Mouse (Mus musculus) CD4-positive helper T cell, adult 2 months (primary cell): ENCODE data around the gene Fbxl5.

ENCODE experiments used
- DNase-seq: peaks from one replicate; pipeline ENCODE4 v3.0.0-alpha.2; 2012; ENCODE audit warnings: low read depth, missing footprints, low spot score

Gene Fbxl5

GRCm38 (mm10) chr5:43821538-43821937, at the start of gene Fbxl5:
Gene Fbxl5, minus strand, starts transcription at chr5:43821638.
- DNase-seq, result no peak

DNA sequence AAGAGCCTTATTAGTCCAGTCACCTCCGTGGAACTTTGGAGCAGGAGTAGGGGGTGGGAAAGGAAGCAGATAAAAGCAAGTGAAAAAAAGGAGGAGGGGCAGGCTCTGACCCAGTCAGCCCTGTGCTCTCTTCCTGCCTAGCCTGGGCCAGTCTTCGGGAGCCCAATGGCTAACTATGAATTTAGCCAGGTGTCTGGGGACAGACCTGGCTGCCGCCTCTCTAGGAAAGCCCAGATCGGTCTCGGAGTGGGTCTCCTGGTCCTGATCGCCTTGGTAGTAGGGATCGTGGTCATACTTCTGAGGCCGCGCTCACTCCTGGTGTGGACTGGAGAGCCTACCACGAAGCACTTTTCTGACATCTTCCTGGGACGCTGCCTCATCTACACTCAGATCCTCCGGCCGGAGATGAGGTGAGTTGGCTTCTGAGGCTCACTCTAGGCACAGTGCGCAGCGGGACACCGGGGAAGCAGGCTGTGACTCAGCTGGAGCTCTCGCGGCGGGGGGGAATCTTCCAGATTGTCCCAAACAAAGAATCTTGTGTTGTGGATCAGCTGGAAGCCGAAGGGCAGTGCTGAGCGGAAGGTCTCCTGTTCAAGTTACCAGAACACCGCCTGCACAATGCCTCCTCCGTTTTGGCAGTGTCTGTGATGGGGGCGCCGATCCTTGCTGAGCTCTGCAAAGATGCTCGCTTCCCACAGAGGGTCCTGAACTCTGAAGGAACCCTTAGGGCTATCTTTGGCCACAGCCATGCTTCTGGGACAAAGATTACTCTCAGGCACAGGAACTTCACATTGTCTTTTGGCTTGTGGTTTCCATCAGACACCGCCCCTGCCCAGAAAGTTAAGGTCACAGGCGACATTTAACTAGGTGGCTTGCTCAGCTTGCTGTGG, 47.5 kb upstream of the Fbxl5 start:
- DNase-seq, result peak; percentile 11

- no peak for DNase-seq
Measured at GRCm38 (mm10) chr5:43868253-43868652, 46.8 kb upstream of the Fbxl5 start, which contains the start of gene Cd38. Gene Cd38, plus strand, starts transcription at chr5:43868553.

- no peak for DNase-seq
Measured at GRCm38 (mm10) chr5:43865316-43865715, 43.9 kb upstream of the Fbxl5 start.

DNA sequence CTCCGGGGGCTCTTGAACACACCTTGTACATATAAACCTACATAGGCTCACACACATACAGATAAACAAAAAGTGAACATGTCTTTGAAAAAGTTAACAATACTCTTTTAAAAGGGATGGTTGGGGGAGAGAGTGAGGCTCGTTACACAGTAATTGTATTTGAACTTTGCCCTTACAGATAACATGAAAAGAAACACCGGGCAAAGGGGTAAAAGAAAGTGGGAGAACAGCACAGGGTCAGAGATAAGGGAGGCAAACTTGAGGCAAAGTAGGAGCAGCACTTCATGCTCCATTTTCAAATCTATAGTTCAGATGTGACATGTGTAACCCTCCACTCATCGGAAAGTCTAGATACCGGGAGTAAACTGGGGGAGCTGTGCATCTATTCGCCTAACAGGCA, 42.2 kb upstream of the Fbxl5 start:
- no peak for DNase-seq

- DNase-seq, result no peak
Measured at GRCm38 (mm10) chr5:43860670-43861431, 39.4 kb upstream of the Fbxl5 start.

DNA sequence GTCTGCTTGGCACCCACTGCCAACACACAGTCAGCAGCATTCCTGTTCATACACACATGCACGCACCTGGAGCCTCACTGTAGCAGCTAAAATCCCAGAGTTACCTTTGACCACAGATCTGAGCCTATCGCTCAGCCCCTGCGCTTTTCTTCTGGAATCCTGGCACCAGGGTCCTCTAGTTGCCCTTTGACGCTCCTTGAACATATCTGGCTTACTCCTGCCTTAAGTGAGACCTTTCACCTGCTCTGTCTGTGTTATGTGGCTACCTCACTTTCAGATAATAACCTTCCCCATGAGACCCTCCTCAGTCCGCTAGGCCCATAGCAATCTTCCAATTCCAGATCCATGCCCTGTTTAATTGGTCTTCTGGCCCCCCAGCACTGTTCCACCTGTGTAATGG, 38.7 kb upstream of the Fbxl5 start:
- no peak for DNase-seq

GRCm38 (mm10) chr5:43859663-43860062, 38.2 kb upstream of the Fbxl5 start:
- DNase-seq, result no peak

DNA sequence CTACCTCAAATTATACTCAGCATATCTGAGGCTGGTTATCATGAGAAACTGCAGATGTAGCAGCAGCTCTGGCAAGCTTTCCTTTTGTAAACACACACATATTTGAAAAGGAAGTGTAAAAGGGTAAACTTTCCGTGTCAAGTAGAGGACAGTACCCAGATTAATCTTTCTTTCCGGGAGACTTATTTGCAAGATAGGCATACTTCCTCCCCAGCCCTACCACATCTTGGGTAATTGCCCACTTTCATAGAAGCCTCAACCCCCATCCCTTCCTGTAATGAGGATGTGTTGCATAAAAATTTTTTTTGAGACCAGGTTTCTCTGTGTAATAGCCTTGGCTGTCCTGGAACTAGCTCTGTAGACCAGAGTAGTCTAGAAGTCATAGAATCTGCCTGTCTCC, 34.3 kb upstream of the Fbxl5 start:
- peak; percentile 9 for DNase-seq

DNA sequence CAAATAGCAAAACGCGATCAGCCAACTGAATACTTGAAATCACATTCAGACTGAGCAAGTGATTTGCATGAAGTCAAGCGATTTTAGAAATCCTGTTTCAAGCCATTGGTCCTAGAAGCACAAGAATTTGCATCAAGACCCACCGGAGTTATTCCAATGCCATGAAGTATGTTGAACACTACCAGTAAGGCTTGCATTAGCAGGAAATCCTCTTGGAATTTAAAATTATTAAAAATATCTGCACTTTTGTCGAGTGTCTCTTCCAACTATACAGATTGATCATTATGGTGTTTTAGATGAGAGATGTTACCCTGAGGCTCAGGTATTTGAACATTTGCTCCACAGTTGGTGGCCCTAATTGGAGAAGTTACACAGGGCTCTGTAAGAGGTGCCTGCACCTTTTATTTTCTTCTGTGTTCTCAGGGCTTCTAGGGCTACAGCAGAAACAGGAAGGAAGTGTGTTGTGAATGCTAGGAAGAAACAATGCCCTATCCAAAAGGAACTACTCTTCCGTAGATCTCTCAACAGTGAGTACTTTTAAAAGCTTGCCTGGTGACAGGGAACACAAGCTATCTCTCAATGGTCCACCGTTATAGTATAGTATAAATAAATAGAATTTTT, 32.5 kb upstream of the Fbxl5 start:
- no peak for DNase-seq

DNA sequence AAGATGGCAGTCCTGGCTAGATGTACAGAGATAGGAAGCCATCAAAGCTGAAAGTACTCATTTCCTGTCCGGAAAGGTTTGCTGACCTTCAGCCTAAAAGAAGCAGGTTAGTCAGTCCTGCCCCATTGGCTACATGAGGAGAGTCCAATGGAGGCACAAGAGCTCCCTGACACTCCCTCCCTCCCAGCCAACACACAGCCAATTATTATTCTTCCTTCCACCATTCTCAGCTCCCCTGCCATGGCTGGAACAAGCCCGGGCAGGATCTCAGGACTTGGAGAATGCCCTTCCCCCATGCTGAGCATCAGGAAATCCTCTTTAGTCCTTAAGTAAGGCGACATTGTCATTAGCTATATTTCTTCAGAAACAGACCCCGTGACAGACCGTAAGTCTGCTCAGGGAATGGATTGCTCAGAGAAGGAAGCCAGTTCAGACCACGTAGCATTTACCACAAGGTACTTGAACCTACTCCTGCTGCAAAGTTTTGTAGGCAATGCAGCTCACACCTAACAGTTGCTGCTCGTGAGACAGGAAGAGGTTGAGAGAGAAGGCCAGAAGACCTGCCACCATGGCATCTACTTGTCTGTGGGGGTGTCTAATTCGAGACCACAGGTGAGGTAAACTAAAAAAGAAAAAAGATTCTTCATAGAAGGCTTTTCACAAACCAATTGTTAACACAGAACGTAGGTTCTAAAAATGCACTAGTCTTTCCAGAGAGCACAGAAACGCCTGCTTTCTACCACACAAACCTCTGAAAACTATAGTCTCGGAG, 31.8 kb upstream of the Fbxl5 start:
- no peak for DNase-seq

DNA sequence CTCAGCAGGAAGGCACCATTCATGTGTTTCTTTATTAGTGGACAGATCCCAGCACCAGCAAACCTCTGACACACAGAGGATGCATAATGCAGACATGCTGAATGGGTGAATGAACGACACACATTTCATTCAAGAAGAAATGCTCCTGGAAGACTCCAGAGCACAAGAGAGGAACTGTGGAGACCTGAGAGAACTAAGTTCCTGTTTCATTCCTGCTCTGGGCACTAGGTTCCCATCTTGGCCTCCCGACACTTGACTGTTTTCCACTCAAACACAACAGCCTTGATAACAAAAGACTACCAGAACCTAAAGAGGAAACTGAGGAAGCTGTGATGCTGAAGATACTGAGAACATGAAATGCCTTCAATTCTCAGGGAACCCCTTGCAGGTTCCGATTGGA, 26.8 kb upstream of the Fbxl5 start:
- DNase-seq, result no peak

DNA sequence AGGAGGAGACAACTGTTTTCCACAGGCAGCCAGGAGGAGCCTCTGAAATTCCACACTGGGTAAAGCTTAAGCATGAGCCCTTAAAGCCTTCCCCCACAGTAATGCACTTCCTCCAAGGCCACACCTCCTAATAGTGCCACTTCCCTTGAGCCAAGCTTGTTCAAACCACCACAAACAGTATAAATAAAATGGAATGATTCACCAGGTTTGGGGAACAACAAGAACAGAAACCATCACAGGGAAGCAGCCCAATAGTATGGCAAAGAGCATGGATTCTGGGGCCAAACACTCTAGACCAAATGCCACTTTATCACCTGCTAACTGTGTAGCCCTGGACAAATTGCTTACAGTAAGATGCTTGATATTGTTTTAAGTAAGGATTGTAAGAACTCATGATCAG, 26.1 kb upstream of the Fbxl5 start:
- no peak for DNase-seq

GRCm38 (mm10) chr5:43846227-43846626, 24.8 kb upstream of the Fbxl5 start:
- DNase-seq, result no peak

DNA sequence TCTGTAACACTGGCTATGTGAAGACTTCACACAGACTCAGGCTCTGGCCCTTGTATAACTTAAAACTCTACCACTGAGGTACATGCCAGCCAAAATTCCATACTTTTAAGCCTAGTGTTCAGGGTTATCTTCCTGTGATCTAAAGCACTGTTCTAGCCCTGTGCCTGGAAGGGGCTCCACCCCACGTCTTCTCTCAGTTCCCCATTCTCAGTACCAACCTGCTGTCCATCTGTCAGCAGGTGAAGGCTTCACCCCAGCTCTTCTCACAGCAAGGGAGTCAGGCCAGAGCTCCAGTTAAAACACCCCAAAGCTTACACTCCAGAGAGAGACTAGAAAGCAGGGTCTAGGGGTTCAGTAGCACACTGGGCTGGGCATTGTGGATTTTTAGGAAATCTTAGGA, 24.2 kb upstream of the Fbxl5 start:
- no peak for DNase-seq

DNA sequence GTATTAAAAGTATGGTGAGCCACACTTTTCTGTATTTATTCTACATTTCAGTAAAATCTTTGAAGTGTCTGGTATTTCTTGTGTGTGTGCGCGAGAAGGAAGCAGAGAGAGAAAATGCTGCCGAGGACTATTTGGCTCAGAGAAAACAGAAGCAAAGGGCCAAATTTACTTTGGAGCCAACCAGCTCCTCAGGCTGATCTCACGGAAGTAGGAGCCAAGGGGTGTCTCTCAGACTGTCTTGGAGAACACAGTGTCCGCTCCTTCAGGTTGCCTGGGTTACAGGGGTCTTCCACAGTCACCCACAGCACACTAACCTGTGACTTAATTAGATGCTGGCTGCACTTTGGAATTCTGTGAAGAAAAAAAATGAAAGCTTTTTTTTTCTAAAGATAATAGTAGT, 23.6 kb upstream of the Fbxl5 start:
- DNase-seq, result no peak

- DNase-seq, result no peak
Measured at GRCm38 (mm10) chr5:43842576-43843155, 21.2 kb upstream of the Fbxl5 start.

DNA sequence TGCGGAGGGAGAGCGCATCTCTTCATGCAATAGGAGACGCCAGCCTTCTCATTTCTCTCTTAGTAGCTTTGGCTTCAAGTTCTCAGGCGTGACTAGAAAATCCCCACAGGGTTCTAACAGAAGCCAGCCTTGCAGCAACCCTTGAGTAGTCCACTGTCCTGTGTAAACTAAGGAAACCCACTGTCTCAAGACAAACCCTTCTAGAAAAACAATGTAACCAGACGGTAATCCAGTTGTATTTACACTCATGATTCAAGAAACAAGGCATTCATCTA, 20.5 kb upstream of the Fbxl5 start:
- DNase-seq, result no peak

GRCm38 (mm10) chr5:43841144-43842010, 19.9 kb upstream of the Fbxl5 start:
- DNase-seq, result peak; percentile 71

DNA sequence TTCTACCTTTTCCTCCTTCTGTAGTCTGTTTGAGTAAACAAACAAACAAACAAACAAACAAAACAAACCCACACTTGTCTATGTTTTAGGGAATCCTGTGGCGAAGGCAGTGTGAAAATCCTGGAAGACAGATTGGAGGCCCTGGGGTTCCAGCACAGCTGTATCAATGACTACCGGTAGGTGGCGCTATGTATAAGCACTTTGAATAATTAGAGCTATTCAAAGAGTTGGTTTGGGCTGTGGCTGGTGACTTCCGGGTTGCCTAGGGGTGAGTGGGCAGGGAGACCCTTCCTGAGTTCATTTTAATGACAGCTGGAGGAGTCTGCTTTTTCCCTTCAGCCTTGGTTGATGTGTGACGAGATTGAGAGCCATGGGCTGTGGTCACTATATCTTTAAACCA, 15.9 kb upstream of the Fbxl5 start:
- peak; percentile 43 for DNase-seq

GRCm38 (mm10) chr5:43836590-43836989, 15.2 kb upstream of the Fbxl5 start:
- no peak for DNase-seq
